Mouse (Mus musculus) MEL (cell line): ENCODE results near the gene Zdhhc17. TPM values are rescaled to one million over a fixed set of nuclear protein-coding genes. Genes with fewer than 3 reads are reported as not detected.
A peak's percentile ranks its signal among the peaks of the same experiment; 100 is the strongest.

Source experiments
- DNase-seq: peaks from one replicate; pipeline ENCODE4 v3.0.0; 2011; ENCODE audit warnings: low read depth, low spot score
- H3K27ac ChIP-seq: 2 replicates; pipeline ENCODE4 v1.5.1; 2012; ENCODE audit warnings: low read depth, mild to moderate bottlenecking, control low read depth, low read length, moderate library complexity; ENCODE audit not compliant: control insufficient read depth
- H3K27me3 ChIP-seq, 2 experiments: fragments of 150-350 bp in 1 of 2; sonication (generic) in 1 of 2; 2 replicates each; pipeline ENCODE4 v1.6.1; 2012; ENCODE audit warnings: low read length in 2 of 2, mild to moderate bottlenecking in 2 of 2, improper control_type of control experiment in 1 of 2, moderate library complexity in 1 of 2; ENCODE audit not compliant: insufficient read depth in 2 of 2, control insufficient read depth in 1 of 2
- H3K36me3 ChIP-seq, 2 experiments: 2 replicates each; pipeline ENCODE4 v1.6.1; 2012 to 2014; ENCODE audit warnings: low read length in 2 of 2, improper control_type of control experiment in 1 of 2, inconsistent platforms in 1 of 2, mild to moderate bottlenecking in 1 of 2; ENCODE audit not compliant: insufficient read depth in 2 of 2, control insufficient read depth in 1 of 2
- H3K4me1 ChIP-seq, 2 experiments: fragments of 150-350 bp in 1 of 2; sonication (generic) in 1 of 2; 2 replicates each; pipeline ENCODE4 v1.6.1; 2012; ENCODE audit warnings: low read length in 2 of 2, improper control_type of control experiment in 1 of 2, mild to moderate bottlenecking in 1 of 2; ENCODE audit not compliant: insufficient read depth in 2 of 2, control insufficient read depth in 1 of 2
- H3K4me3 ChIP-seq, 2 experiments: fragments of 150-350 bp in 1 of 2; sonication (generic) in 1 of 2; 2 replicates each; pipeline ENCODE4 v1.5.1; 2012; ENCODE audit warnings: low read depth in 2 of 2, low read length in 2 of 2, mild to moderate bottlenecking in 2 of 2, moderate library complexity in 2 of 2, control low read depth in 1 of 2, improper control_type of control experiment in 1 of 2; ENCODE audit not compliant: control insufficient read depth in 1 of 2, insufficient read depth in 1 of 2
- H3K79me2 ChIP-seq: 2 replicates; pipeline ENCODE4 v1.6.1; 2012; ENCODE audit warnings: mild to moderate bottlenecking, low read length, moderate library complexity; ENCODE audit not compliant: control insufficient read depth, poor library complexity, insufficient read depth
- H3K9ac ChIP-seq: 2 replicates; pipeline ENCODE4 v1.6.1; 2012; ENCODE audit warnings: low read depth, mild to moderate bottlenecking, control low read depth, low read length, moderate library complexity; ENCODE audit not compliant: control insufficient read depth, poor library complexity, severe bottlenecking
- H3K9me3 ChIP-seq: fragments of 150-350 bp; sonication (generic); replicated peaks from 2 replicates; pipeline ENCODE4 v1.6.1; 2012; ENCODE audit warnings: mild to moderate bottlenecking, low read length, improper control_type of control experiment, moderate library complexity; ENCODE audit not compliant: insufficient read depth
- BHLHE40 ChIP-seq: IDR thresholded peaks from 2 replicates; pipeline ENCODE4 v1.6.1; 2012; ENCODE audit warnings: low read depth, mild to moderate bottlenecking, inconsistent platforms, low read length, improper control_type of control experiment, borderline replicate concordance
- CHD1 ChIP-seq: IDR thresholded peaks from 2 replicates; pipeline ENCODE4 v1.6.1; 2012; ENCODE audit warnings: low read depth, mild to moderate bottlenecking, inconsistent platforms, low read length, improper control_type of control experiment
- ELF1 ChIP-seq: IDR thresholded peaks from 2 replicates; pipeline ENCODE4 v1.6.1; 2014; ENCODE audit warnings: low read depth, mild to moderate bottlenecking, inconsistent platforms, low read length, improper control_type of control experiment, moderate library complexity
- ETS1 ChIP-seq: IDR thresholded peaks from 2 replicates; pipeline ENCODE4 v1.6.1; 2012; ENCODE audit warnings: low read depth, mild to moderate bottlenecking, inconsistent platforms, low read length, improper control_type of control experiment, moderate library complexity
- GATA1 ChIP-seq: IDR thresholded peaks from 2 replicates; pipeline ENCODE4 v1.6.1; 2011; ENCODE audit warnings: low read depth, low read length, improper control_type of control experiment
- HCFC1 ChIP-seq: IDR thresholded peaks from 2 replicates; pipeline ENCODE4 v1.6.1; 2012; ENCODE audit warnings: low read depth, mild to moderate bottlenecking, inconsistent platforms, low read length, improper control_type of control experiment, moderate library complexity
- JUND ChIP-seq: IDR thresholded peaks from 2 replicates; pipeline ENCODE4 v1.6.1; 2011; ENCODE audit warnings: low read depth, mild to moderate bottlenecking, improper control_type of control experiment, low read length
- MAX ChIP-seq: IDR thresholded peaks from 2 replicates; pipeline ENCODE4 v1.6.1; 2011; ENCODE audit warnings: low read length, improper control_type of control experiment
- MEF2A ChIP-seq: IDR thresholded peaks from 2 replicates; pipeline ENCODE4 v1.6.1; 2014; ENCODE audit warnings: low read depth, mild to moderate bottlenecking, inconsistent platforms, low read length, improper control_type of control experiment; ENCODE audit not compliant: poor library complexity, insufficient replicate concordance, severe bottlenecking; ENCODE audit errors: extremely low read depth
- MXI1 ChIP-seq: IDR thresholded peaks from 2 replicates; pipeline ENCODE4 v1.6.1; 2011; ENCODE audit warnings: mild to moderate bottlenecking, low read depth, low read length, improper control_type of control experiment
- POLR2A ChIP-seq, 2 experiments: IDR thresholded peaks; 2 replicates each; pipeline ENCODE4 v1.6.1; 2011 to 2012; ENCODE audit warnings: low read length in 2 of 2, mild to moderate bottlenecking in 2 of 2, control low read depth in 1 of 2, improper control_type of control experiment in 1 of 2, low read depth in 1 of 2, moderate library complexity in 1 of 2; ENCODE audit not compliant: control insufficient read depth in 1 of 2, insufficient read depth in 1 of 2, poor library complexity in 1 of 2
- POLR2AphosphoS2 ChIP-seq: IDR thresholded peaks from 2 replicates; pipeline ENCODE4 v1.6.1; 2011; ENCODE audit warnings: low read length, improper control_type of control experiment
- RAD21 ChIP-seq: IDR thresholded peaks from 2 replicates; pipeline ENCODE4 v1.6.1; 2011; ENCODE audit warnings: mild to moderate bottlenecking, low read depth, low read length, improper control_type of control experiment
- RCOR1 ChIP-seq: IDR thresholded peaks from 2 replicates; pipeline ENCODE4 v1.6.1; 2012; ENCODE audit warnings: low read depth, mild to moderate bottlenecking, inconsistent platforms, low read length, improper control_type of control experiment
- SIN3A ChIP-seq: IDR thresholded peaks from 2 replicates; pipeline ENCODE4 v1.6.1; 2012; ENCODE audit warnings: low read length, improper control_type of control experiment, inconsistent platforms
- SMC3 ChIP-seq: IDR thresholded peaks from 2 replicates; pipeline ENCODE4 v1.6.1; 2011; ENCODE audit warnings: low read depth, low read length, improper control_type of control experiment
- TBP ChIP-seq: IDR thresholded peaks from 2 replicates; pipeline ENCODE4 v1.8.0; 2011; ENCODE audit warnings: low read depth, low read length, improper control_type of control experiment
- USF1 ChIP-seq: IDR thresholded peaks from 2 replicates; pipeline ENCODE4 v1.6.1; 2014; ENCODE audit warnings: low read depth, mild to moderate bottlenecking, inconsistent platforms, low read length, improper control_type of control experiment, moderate library complexity
- USF2 ChIP-seq, 2 experiments: IDR thresholded peaks; 2 replicates each; pipeline ENCODE4 v1.6.1; 2011 to 2012; ENCODE audit warnings: improper control_type of control experiment in 2 of 2, low read length in 2 of 2, borderline replicate concordance in 1 of 2, inconsistent platforms in 1 of 2, low read depth in 1 of 2, mild to moderate bottlenecking in 1 of 2; ENCODE audit not compliant: insufficient read depth in 1 of 2
- ZKSCAN1 ChIP-seq: IDR thresholded peaks from 2 replicates; pipeline ENCODE4 v1.6.1; 2012; ENCODE audit warnings: low read depth, mild to moderate bottlenecking, inconsistent platforms, low read length, improper control_type of control experiment, moderate library complexity
- ZNF384 ChIP-seq: IDR thresholded peaks from 2 replicates; pipeline ENCODE4 v1.6.1; 2012; ENCODE audit warnings: low read depth, mild to moderate bottlenecking, inconsistent platforms, low read length, improper control_type of control experiment
- polyA plus RNA-seq, 2 experiments: library from polyadenylated mRNA; stranded (reverse) in 1 of 2; unstranded in 1 of 2; fragments of >175 nt in 1 of 2; fragments of >200 nt in 1 of 2; gene quantifications; 2 replicates each; pipeline versions ENCODE4 v1.2.1 to v1.2.4; 2012; ENCODE audit warnings: low replicate concordance in 2 of 2, low read depth in 1 of 2; ENCODE audit not compliant: insufficient read length in 2 of 2, insufficient read depth in 1 of 2, missing spikeins in 1 of 2
- total RNA-seq: library from RNA; depleted of rRNA; stranded (reverse); fragments of 300-350 nt; gene quantifications from 2 replicates; pipeline ENCODE4 v1.2.3, GENCODE M21; 2012

Zdhhc17 gene
- total and polyA plus RNA-seq, 3 experiments: 14.9 to 16.6 TPM; not detected in 1

DNA sequence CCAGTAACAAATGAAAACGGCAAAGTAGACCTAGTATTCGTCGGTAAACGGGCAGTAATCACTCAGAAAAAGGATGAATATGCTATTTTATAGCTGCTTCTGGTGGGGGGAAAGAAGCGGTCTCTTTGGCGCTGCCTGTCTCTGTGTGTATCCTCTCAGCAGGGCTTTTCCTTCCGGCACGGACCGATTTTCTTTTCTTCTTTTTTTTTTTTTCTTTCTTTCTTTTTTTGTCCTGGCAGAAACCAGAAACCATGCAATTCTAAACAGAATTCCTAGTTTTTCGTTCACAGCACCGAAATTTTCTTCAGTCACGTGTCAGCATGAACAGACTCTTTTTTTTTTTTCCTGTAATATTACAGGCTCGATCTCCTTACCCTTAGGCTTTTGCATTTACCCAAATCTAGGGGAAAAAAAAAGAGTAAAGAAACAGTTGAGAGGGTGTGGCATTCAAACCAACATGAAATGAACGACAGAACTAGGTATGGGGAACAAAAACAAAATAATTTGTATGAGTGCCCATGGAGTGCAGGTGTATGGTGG is 1.4 kb upstream of the Zdhhc17 start:
- H3K4me3 ChIP-seq: peak overlapping the region; percentile 76 to 95
- DNase-seq: peak; percentile 26
- H3K36me3 ChIP-seq: peaks cover 0 to 17% of the 10 kb centered on the region in 2 experiments; a peak in 2 of 4 replicates
- peak overlapping the region; percentile 99 for H3K9ac ChIP-seq
- H3K27me3 ChIP-seq: no peaks in the 10 kb centered on the region
- H3K4me1 ChIP-seq: peaks cover 13 to 15% of the 10 kb centered on the region in 2 experiments
- no peaks in the 10 kb centered on the region for H3K9me3 ChIP-seq
- no peak overlapping the region for H3K27ac ChIP-seq
- TF ChIP-seq ZKSCAN1 (no peak), USF2 (IDR thresholded peaks at IDR 0.05; ENCODE audit: borderline replicate concordance in 1 of 2, insufficient read depth in 1 of 2, low read depth in 1 of 2, low read length in 2 of 2) (0 out of 4 replicates have a peak, but pooled peaks of 1 of the 2 experiments have one; percentile 4), BHLHE40 (no peak), SIN3A (no peak), USF1 (peak; percentile 68), MXI1 (no peak), ZNF384 (peak; percentile 87), MAX (no peak), ELF1 (no peak), JUND (no peak), MEF2A (no peak), SMC3 (no peak), RAD21 (no peak)
- peaks cover 22% of the 10 kb centered on the region for H3K79me2 ChIP-seq

DNA sequence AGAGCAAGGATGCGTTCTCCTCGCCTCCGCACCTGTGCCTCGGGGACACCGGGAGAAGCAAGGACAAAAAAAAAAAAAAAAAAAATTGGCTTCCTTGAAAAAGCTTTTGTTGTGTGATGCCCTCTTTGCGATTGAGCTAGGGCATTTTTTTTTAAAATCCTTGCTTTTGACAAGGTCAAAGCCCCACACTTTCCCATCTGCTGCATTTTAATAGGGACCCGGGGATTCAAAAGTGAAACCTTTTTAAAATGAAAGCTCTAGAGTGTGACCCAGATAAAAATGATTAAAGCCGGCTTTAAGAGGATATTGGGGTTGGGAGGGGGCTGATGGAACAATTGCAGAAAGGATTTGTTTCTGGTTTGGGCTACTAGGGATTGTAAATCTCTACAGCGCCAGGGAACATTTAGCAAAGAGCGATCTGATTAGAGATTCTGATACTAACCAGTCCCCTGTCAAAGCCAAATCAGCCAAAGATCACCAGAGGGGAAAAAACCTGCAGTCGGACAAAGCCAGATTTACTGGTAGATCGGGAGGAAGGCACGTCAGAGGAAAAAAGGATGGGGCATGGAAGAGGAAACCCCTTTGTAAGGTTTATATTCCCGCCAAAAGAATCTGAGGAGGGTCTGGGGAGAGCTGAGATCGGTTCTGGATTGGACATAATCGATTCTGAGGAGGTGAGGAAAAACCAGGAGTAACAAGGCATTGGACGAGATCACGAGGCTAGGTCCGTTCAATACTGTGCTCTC is 713 bp upstream of the Zdhhc17 start:
- Histone ChIP-seq H3K9ac (peak overlapping the region; percentile 99), H3K9me3 (no peaks in the 10 kb centered on the region), H3K36me3 (peaks cover 0 to 20% of the 10 kb centered on the region in 2 experiments; a peak in 2 of 4 replicates), H3K4me1 (peaks cover 15% of the 10 kb centered on the region in 2 experiments), H3K27me3 (no peaks in the 10 kb centered on the region), H3K27ac (no peak overlapping the region; the same call in 1 of the 2 replicates), H3K79me2 (peaks cover 23% of the 10 kb centered on the region), H3K4me3 (peak overlapping the region; percentile 76 to 95)
- DNase-seq: peak; percentile 40
- TF ChIP-seq ELF1 (no peak), GATA1 (peak; percentile 42), RCOR1 (peak; percentile 65; the same call in 1 of the 2 replicates), SIN3A (peak; percentile 16; the same call in 1 of the 2 replicates), ZNF384 (peak; percentile 34), ETS1 (0 out of 2 replicates have a peak, but pooled peaks have one; percentile 12), POLR2A (IDR thresholded peaks at IDR 0.05; ENCODE audit: control insufficient read depth in 1 of 2, insufficient read depth in 1 of 2, low read depth in 1 of 2, low read length in 2 of 2, poor library complexity in 1 of 2) (0 out of 4 replicates have a peak, but pooled peaks of 1 of the 2 experiments have one; percentile 18), SMC3 (no peak), HCFC1 (0 out of 2 replicates have a peak, but pooled peaks have one; percentile 4), CHD1 (0 out of 2 replicates have a peak, but pooled peaks have one; percentile 33), TBP (peak; percentile 27; the same call in 1 of the 2 replicates), POLR2AphosphoS2 (no peak)
